Mouse (Mus musculus) left cerebral cortex, postnatal 10 days (tissue): Measurements from ENCODE around the gene Ripor1. TPM values are rescaled to one million over a fixed set of nuclear protein-coding genes. Genes with fewer than 3 reads are reported as not detected.
"Not testable (repeated sequence)": the region's sequence is repeated elsewhere in the genome, so short reads cannot be mapped to it uniquely, and the experiment has no call there.

Experiments
- DNase-seq, 2 experiments: peaks; one replicate each; pipeline ENCODE4 v3.0.0; 2021 to 2022; ENCODE audit warnings: low spot score in 2 of 2, mixed read lengths in 1 of 2; ENCODE audit errors: extremely low spot score in 1 of 2
- intact Hi-C: fragments of 180-260 bp; cut with DNase I; formaldehyde crosslinking; loops from one replicate; pipeline ENCODE4 v1.15.1; 2025
- total RNA-seq, 2 experiments: library from RNA; stranded (reverse); gene quantifications; 2 replicates each; pipeline ENCODE4 v1.2.3; 2021

The Ripor1 gene
- total RNA-seq, 2 experiments from 2014 or later: 74.5 to 76.2 TPM

DNA sequence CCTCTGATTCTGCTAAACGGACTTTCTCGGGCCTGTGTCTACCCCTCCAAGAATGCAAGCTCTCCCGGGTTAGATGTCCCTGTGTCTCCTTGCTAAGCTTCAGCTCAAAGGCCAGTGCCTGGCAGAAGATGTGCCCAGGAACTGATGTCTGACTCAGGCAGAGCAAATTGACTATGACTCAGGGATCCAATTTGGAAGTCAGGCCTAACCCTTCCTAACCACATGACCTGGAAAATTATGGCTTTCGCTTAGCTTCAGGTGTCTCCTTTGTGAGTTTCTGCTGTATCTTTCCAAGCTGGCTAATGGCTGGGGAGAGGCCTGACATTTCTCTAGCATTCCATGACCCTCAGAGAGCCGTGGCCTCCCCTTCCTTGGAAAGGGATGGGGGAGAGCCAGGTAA, 3.8 kb upstream of the Ripor1 start:
- DNase-seq: no peak
- intact Hi-C loops: no loop called here

DNA sequence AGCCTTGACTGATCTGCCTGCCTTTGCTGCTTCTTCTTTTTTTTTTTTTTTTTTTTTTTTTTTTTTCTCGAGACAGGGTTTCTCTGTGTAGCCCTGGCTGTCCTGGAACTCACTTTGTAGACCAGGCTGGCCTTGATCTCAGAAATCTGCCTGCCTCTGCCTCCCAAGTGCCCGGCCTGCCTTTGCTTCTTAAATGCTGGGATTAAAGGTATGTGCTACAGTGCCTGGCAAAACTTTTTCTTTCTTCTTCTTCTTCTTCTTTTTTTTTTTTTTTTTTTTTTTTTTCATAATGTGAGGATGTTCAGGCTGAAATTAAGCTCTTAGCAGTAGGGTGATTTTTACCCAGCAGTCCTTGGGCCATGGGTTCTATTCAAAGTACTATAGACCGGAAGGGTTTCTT, 2.5 kb upstream of the Ripor1 start:
- intact Hi-C loops: not testable (repeated sequence)

DNA sequence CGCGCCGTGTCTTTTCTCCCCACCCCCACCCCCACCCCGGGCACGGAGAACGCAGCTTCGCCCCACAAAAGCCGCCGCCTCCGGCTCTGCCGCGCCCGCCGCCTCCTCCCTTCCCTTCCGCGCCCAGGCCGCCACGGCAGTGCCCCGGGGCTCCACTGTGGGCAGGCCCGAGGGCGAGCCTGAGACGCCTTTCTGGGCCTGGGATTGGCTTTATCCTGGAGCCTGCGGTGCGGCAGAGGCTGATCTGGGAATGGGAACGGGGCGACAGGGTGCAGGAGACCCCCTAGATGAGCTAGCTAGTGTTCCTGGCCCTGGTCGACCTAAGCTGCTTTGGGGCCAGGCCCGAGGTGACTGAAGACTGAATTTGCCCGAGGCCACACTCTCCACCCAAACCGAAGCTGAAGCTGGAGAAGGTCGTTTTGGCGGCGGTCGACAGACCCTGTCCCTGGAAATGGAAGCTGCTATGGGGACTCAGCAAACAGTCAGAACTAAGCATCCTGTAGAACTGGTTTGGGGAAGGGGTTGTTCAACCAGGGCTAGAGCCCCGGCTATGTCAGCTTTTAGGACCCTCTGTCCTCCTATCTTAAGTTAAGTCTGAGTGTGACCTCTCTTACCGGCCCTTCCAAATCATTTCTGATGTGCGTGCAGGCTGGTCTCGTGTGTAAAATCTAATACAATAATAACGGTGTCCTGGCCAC, 585 bp downstream of the Ripor1 start:
- intact Hi-C loops: loop anchor here (5.0 kb wide), 1 partner anchor 38 kb away; the partner anchor contains the start of gene Atp6v0d1
- DNase-seq: peak in 1 of 2 experiments; percentile 74

More for the DNA sequence above, 2.5 kb upstream of the Ripor1 start:
- DNase-seq: not testable (repeated sequence)

DNA sequence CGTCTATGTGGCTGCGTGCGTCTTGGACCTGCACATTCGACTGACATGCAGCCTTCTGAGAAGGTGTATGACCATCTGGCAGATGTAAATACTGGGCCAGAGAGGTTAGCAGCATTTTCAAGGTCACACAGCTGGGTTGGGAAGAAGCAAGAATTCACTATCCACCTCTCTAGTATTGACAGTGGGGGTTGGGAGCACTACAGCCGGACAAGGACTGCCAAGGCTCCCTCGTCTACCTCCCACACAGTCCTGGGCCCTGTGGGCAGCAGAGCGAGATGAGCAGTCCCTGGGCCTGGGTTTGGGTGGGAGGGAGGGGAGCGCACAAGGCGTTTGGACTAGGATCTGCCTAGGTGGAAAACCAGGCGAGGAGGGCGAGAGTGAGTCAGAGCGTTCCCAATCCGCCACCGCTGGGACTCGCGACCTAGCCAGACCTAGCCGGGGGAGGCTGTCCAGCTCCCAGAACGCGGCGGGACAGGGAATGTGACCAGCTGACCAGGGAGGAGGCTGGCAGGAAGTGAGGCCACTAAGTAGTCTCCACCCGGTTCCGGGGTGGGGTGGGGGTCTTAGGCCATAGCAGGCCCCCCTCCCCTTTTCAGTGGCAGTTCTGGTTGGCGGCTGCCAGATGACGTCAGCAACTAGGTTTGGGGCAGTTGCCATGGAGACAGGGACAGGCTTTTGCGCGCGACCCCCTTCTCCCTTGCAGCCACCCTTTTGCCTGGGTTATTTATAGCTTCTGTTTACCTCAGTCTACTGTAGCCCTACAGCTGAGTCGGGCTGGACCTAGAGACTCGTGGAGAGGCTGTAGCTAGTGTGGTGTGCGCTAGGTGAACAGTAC, 1.4 kb downstream of the Ripor1 start:
- intact Hi-C loops: loop anchor here (5.0 kb wide), 1 partner anchor 39 kb away; the partner anchor contains the start of gene Atp6v0d1
- peak; percentile 91 to 94 for DNase-seq

DNA sequence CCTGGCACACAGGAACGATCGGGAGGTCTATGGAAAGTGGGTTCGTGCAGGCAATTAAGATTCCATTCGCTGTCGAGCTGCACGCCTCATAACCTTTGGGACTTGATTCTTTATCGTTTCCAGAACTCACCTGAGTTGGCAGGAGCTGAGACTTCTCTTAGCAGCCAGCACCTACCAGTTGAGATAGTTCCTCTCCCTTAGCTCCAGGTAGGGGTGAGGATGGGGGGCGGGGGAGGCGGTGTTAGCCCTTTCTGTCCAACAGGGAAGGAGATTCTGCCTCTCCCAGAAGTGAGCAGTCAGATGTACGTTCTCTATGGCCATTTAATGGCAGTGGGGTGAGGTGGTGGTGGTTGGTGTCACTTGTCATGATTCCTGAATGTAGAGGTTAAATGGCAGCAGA, 2.0 kb downstream of the Ripor1 start:
- intact Hi-C loops: loop anchor here (5.0 kb wide), 1 partner anchor 40 kb away; the partner anchor contains the start of gene Atp6v0d1
- peak in 1 of 2 experiments; percentile 36 for DNase-seq

DNA sequence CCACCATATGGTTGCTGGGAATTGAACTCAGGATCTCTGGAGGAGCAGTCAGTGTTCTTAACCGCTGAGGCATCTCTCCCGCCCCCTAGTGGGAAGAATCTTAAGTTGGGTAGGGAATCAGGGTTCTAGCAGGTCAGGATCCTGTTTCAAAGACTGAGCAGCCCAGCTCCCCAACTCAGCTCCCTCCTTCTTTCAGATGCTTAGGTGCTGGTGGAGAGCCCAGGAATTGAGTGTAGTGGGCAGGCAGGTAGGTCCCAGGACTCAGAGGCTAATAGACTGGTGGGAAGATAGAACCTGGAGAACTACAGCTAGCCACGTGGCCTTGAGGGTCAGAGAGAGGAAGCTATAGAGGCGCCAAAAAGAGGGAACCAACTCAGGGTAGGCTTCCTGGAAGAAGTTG, 2.6 kb downstream of the Ripor1 start:
- intact Hi-C loops: loop anchor here (5.0 kb wide), 1 partner anchor 40 kb away; the partner anchor contains the start of gene Atp6v0d1
- DNase-seq: peak in 1 of 2 experiments; percentile 54

DNA sequence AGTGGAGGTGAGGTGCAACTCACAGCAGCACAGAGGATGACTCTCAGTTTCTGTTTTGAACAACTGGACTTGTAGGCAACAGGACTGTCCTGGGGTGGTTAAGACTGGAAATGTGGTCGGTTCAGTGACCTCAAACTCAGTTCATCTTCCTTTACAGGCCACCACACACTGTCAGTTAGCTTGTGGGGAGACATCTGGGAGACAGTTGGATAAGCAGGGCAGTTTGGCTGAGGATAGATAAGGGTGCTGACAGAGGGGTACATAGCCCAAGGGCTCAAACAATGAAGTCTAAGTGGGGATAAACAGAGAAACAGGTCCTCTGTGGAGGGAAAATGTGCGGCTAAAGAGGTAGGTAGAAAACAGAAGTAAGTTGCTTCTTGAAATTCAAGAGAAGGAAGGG, 4.3 kb downstream of the Ripor1 start:
- DNase-seq: no peak
- intact Hi-C loops: loop anchor here (5.0 kb wide), 1 partner anchor 42 kb away; the partner anchor contains the start of gene Atp6v0d1

DNA sequence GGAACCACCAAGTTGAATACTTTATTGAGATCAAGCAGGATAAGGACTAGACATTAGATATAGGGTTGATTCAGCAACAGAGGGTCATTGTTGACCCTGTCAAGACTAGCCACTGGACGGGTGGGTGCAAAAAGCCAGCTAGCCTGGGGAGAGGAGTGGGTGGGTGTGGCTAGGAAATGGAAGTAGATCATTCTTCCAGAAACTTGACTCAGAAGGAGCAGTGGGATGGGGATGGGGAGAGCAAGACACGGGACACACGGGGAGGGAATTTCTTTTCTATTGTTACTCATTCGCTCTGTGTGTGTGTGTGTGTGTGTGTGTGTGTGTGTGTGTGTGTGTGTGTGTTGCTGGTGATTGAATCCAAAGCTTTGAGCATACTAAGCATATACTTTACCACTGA, 4.7 kb downstream of the Ripor1 start:
- DNase-seq: no peak
- intact Hi-C loops: loop anchor here (5.0 kb wide), 1 partner anchor 42 kb away; the partner anchor contains the start of gene Atp6v0d1

DNA sequence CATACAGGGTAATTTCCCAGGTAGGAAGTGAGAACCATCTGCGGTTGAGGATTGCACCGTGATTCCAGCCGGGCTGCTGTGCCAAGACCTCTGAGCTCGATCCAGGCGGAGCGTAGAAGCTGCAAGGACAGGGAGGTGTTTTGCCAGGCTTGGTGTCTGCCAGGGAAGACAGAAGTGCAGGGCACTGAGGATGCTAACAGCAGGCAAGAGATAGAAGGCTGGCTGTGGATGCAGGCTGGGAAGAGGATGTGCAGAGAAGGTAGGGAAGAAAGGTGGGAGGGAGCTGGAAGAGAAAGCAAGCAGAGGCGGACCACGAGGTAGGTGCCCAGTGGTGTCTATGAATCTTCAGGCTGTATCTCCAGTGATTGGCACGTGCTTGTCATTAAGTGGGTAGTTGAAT, 6.8 kb downstream of the Ripor1 start:
- no peak for DNase-seq
- intact Hi-C loops: no loop called here

DNA sequence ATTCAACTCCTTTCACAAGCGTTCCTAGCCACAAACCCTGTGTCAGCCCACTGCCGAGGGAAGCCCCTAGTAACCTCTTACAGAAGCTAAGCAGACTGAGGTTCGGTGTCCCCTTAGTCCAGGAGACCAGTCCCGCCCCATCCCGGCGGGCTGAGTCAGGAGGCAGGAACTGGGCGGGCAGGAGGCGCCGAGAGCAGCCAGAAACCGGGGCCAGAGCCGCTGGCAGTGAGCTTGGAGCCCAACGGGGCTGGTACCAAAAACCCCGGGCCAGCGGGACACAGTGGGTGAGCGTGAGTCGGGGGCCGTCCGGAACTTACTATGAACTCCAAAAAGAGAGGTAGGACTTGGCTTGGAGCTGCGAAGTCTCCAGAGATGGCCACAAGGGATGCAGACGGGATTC, 8.0 kb downstream of the Ripor1 start:
- intact Hi-C loops: no loop called here
- peak in 1 of 2 experiments; percentile 84 for DNase-seq

DNA sequence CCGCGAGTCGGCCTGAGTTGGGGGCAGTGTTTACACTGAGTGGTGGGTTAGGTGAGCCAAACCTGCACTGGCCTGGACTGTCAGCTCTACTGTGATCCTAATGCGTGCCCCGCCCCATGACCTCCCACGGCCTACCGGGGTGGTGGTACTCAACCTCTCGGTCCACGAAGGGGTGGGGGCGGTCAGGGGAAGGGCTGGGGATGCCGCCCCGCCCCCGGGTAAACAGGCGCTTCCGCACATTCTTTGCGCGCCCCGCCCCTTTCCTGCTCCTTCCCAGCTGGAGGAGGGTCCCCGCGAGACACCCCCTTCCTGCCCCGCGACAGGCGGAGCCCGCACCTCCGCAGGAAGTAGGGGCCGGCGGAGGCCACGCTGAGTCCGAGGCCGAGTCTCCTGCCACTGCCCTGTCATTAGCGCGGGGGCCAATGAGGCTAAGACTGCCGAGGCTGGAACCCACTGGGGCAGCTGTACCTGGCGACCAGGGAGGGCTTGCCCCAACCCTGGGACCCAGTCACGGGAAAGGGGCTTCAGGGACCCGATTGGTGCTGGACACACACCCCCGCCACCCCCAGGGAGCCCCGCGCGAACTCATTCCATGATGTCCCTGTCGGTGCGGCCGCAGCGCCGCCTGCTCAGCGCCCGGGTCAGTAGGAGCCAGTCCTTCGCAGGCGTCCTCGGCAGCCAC, 8.9 kb downstream of the Ripor1 start:
- peak in 1 of 2 experiments; percentile 94 for DNase-seq
- intact Hi-C loops: no loop called here

DNA sequence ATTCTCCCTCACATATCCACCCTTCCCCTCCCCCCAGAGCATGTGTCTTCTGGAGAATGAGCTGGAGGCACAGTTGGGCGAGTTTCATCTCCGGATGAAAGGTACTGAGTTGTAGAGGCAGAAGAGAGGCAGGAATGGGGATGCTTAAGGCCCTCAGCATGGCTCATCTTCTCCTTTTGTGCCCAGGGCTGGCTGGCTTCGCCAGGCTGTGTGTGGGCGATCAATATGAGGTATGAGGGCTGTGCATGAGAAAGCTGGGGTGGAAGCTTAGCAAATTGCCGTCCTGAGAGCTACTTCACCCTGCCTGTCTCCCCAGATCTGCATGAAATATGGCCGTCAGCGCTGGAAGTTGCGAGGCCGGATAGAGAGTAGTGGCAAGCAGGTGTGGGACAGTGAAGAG, 10.9 kb downstream of the Ripor1 start:
- no peak for DNase-seq
- intact Hi-C loops: no loop called here

DNA sequence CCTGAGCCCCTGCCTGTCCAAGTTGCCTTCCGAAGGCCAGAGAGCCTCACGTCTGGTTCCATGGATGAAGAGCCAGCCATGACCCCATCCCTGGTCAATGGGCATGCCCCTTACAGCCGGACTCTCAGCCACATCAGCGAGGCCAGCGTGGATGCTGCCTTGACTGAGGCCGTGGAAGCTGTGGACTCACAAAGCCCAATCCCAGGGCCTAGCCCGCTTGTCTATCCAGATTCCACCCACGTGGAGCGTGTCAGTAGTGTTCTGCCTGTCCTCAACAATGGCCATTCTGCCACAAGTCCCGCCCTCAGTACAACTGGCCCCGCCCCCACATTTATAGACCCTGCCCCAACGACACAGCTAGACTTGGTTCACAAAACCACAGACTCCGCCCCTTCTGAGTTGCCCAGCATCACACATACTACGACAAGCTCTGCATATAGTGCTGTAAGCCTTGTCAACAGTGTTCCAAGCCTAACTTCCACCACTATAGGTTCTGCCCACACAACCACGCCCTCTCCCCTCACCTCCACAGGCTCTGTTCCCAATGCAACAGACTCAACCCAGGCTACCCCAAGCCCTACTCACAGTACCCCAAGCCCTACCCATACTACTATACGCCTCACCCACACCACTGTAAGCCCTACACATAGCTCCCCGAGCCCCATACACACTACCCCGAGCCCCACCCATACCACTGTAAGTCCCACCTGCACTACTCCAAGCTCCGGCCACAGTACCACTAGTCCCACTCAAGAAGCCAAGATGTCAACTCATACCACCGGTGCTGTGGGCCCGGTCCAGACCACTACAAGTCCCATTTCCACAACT, 12.6 kb downstream of the Ripor1 start:
- DNase-seq: peak in 1 of 2 experiments; percentile 46
- intact Hi-C loops: no loop called here

DNA sequence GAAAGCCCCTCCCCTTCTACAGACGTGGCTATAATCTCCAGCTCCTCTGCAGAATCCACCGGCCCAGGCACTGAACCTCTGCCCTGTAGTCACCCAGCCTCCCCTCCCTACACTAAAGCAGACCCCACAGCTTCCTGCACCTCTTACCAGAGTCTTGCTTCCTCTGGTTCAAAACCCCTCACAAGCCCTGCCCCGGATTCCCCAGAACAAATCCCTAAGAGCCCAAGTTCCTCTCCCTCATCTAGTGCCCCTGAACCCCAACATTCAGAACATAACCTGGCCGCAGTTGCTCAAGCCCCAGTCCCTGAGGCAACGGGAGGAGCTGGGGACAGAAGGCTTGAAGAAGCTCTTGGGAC, 13.2 kb downstream of the Ripor1 start:
- intact Hi-C loops: no loop called here
- no peak for DNase-seq

DNA sequence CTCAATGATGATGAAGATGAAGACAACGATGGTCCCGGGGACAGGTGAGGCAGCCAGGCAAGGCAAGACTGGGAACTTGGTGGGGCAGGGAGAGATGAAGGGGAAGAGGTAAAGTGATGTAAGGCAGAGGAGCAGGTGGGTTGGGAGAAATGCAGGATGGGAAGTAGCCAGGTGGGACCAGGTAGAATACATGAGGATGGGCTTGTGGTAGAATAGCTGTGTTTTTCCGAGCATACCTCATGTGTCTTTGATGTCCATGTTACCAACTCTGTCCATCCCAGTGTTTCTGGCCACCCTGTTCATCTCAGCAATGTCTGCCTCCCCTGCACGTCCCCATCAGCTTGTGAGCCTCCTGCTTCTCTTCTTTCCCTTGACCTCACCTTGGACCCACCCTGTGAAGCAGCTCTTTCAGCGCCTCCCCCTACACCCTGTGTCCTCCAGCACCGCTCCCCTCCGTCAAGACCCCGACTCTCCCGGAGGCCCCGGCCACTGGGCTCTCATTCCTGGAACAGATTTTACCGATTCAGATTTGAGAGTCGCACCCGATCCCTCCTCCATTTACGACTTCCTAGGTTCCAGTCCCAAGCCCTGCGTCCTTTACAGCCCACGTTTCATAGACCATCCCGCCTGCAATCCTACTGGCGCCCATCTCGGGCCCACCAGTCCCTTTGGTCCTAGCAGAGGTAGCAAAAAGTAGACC, 14.0 kb downstream of the Ripor1 start:
- intact Hi-C loops: no loop called here
- no peak for DNase-seq

DNA sequence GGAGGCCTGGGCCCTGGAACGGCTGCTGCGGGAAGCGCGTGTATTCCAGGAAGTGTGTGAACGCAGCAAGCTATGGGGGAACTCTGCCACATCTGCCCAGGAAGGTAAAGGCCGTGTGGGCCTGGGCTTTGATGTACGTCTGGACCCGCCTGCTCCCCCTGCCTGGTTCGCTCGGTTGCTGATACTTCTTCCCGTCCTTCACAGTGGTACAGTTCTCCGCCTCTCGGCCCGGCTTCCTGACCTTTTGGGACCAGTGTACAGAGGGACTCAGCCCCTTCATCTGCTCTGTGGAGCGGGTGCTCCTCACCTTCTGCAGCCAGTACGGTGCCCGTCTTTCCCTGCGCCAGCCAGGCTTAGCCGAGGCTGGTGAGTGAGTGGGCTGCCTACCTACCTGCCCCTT, 15.2 kb downstream of the Ripor1 start:
- intact Hi-C loops: no loop called here
- peak in 1 of 2 experiments; percentile 40 for DNase-seq

DNA sequence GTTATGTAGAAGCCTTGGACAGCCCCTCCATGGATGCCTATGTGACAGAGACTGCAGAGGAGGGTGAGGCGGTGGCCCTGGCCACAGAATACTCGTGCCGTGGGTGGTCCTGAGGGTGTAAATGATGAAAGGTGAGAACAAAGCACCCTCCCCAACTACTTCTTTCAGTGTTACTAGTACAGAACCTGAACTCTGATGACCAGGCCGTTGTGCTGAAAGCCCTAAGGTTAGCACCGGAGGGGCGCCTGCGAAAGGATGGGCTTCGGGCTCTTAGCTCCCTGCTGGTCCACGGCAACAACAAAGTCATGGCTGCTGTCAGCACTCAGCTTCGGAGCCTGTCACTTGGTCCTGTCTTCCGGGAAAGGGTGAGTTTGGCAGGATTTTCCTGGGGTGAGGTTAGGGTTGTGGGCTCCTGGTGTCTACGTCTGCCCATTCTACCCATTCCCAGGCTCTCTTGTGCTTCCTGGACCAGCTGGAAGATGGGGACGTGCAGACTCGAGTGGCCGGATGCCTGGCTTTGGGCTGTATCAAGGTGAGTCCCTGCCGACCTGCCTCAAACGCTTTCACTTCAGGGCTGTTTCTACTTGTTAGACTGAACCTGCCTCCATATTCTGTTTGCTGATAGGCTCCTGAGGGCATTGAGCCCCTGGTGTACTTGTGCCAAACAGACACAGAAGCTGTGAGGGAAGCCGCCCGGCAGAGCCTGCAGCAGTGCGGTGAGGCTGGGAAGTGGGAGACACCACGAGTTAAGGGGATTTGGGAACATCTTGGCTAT, 16.1 kb downstream of the Ripor1 start:
- intact Hi-C loops: no loop called here
- DNase-seq: peak in 1 of 2 experiments; percentile 33
